Mouse (Mus musculus) liver, embryonic 14.5 days (tissue): ENCODE measurements around the gene Carns1. TPM values are rescaled to one million over a fixed set of nuclear protein-coding genes. Genes with fewer than 3 reads are reported as not detected.
A peak's percentile ranks its signal among the peaks of the same experiment; 100 is the strongest.

Experiments used
- ATAC-seq: fragments of 200-750 bp; cut with Nextera tagmentation; 2 replicates; pipeline ENCODE4 v1.8.0; 2017; ENCODE audit warnings: moderate number of reproducible peaks, mild to moderate bottlenecking, moderate library complexity; ENCODE audit not compliant: insufficient read depth
- DNase-seq, 3 experiments: peaks; one replicate each; pipeline ENCODE4 v3.0.0-alpha.2; 2012 to 2013; ENCODE audit warnings: low read depth in 3 of 3, low spot score in 3 of 3
- H3K27ac ChIP-seq: fragments of 300-500 bp; sonication (generic); 2 replicates; pipeline ENCODE4 v1.5.1; 2014; ENCODE audit warnings: moderate library complexity, mild to moderate bottlenecking, control low read depth, inconsistent platforms
- H3K27me3 ChIP-seq: fragments of 300-500 bp; sonication (generic); 2 replicates; pipeline ENCODE4 v1.6.1; 2014; ENCODE audit warnings: mild to moderate bottlenecking, low read length, moderate library complexity; ENCODE audit not compliant: control insufficient read depth, insufficient read depth
- H3K36me3 ChIP-seq: fragments of 300-500 bp; sonication (generic); replicated peaks from 2 replicates; pipeline ENCODE4 v1.6.1; 2014; ENCODE audit warnings: low read depth; ENCODE audit not compliant: control insufficient read depth, insufficient read depth
- H3K4me1 ChIP-seq, 2 experiments: fragments of 200-500 bp in 1 of 2; fragments of 300-500 bp in 1 of 2; sonication (generic) in 1 of 2; replicated peaks; 2 replicates each; pipeline ENCODE4 v1.6.1; 2012 to 2014; ENCODE audit warnings: antibody characterized with exemption in 1 of 2, inconsistent platforms in 1 of 2, low read length in 1 of 2; ENCODE audit not compliant: control insufficient read depth in 2 of 2, insufficient read depth in 2 of 2
- H3K4me2 ChIP-seq: fragments of 300-500 bp; sonication (generic); 2 replicates; pipeline ENCODE4 v1.6.1; 2014; ENCODE audit warnings: low read depth, mild to moderate bottlenecking, control low read depth, moderate library complexity
- H3K4me3 ChIP-seq, 2 experiments: fragments of 200-500 bp in 1 of 2; fragments of 300-500 bp in 1 of 2; sonication (generic) in 1 of 2; 2 replicates each; pipeline ENCODE4 v1.5.1; 2012 to 2014; ENCODE audit warnings: low read depth in 2 of 2, low read length in 2 of 2, mild to moderate bottlenecking in 2 of 2, control low read depth in 1 of 2, inconsistent platforms in 1 of 2, moderate library complexity in 1 of 2; ENCODE audit not compliant: insufficient read depth in 1 of 2
- H3K9ac ChIP-seq: fragments of 300-500 bp; sonication (generic); replicated peaks from 2 replicates; pipeline ENCODE4 v1.6.1; 2014; ENCODE audit warnings: mild to moderate bottlenecking, control low read depth, moderate library complexity
- H3K9me3 ChIP-seq: fragments of 300-500 bp; sonication (generic); 2 replicates; pipeline ENCODE4 v1.6.1; 2016; ENCODE audit warnings: low read length, mixed read lengths; ENCODE audit not compliant: control insufficient read depth
- CTCF ChIP-seq: IDR thresholded peaks from 2 replicates; pipeline ENCODE4 v1.5.1; 2016; ENCODE audit warnings: antibody characterized with exemption, low read depth, control low read depth
- EP300 ChIP-seq: IDR thresholded peaks from 2 replicates; pipeline ENCODE4 v1.6.1; 2016; ENCODE audit warnings: antibody characterized with exemption, low read depth
- WGBS: fragments of 180-500 bp; shearing (Covaris S2); extraction: QIAGEN DNeasy Blood & Tissue Kit; methylation state at CpG from one replicate; pipeline ENCODE4 v1.1.7; 2014; ENCODE audit not compliant: insufficient replicate concordance; 5-methylcytosine and 5-hydroxymethylcytosine counted together
- polyA plus RNA-seq, 2 experiments: library from polyadenylated mRNA; depleted of rRNA in 1 of 2; stranded (reverse) in 1 of 2; unstranded in 1 of 2; fragments of >200 nt; fragmentation: Nextera tagmentation in 1 of 2; extraction: Ambion mirVana in 1 of 2; gene quantifications; 2 replicates each; pipeline versions ENCODE4 v1.2.1 to v1.2.3; 2012 to 2014

Gene Carns1
- polyA plus RNA-seq, 2 experiments = 0.18 to 0.32 TPM

DNA sequence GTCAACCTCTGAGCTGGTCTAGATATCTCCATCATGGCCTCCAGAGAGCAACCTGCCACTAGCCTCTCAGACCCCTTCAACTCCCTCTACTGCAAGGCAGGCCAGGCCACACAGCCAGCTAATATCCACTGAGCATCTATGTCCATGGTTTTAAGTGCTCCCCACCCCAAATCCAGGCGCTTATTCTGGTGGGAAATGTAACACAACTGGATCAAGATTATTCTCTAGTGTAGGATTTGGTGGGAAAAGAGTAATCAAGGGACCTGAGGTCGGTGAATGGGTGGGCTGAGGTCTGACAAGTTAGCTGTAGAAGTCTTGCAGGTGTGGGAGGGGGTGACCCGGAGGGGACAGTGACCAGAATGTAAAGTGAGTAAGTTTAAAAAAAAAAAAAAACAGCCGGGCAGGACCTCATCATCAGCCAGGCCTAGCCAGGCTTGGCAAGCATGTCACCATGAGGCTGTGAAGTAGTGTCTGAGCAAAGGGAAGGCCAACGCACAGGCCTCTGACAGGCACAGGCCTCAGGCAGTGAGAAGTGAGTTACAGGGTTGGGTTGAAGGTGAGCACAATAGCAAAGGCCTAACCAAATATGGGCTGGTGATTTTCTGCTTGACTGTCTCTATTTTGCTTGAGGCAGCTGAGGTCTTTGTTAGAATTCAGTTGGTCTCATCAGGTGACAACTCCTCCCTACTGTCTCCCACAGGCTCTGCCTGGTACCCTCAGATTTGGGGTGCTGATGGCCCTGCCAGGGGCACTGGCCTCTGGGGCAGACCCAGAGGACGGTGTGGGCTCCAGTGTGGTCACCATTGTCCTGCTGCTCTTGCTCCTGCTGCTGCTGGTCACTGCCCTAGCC is 19.8 kb downstream of the Carns1 start:
- WGBS = 49% methylated on average over 6 of the region's 6 CpGs
- no peak for ATAC-seq
- peaks cover 14% of the 10 kb centered on the region for H3K36me3 ChIP-seq
- peak overlapping the region; percentile 8 for H3K4me2 ChIP-seq
- H3K4me3 ChIP-seq = peak overlapping the region in 1 of 2 experiments; percentile 4; a peak in 1 of 4 replicates
- no peaks in the 10 kb centered on the region; a peak in 2 of 4 replicates for H3K4me1 ChIP-seq
- TF ChIP-seq CTCF (no peak), EP300 (no peak)
- H3K27ac ChIP-seq = no peak overlapping the region
- H3K9ac ChIP-seq = no peak overlapping the region; the same call in 1 of the 2 replicates
- no peak for DNase-seq
- H3K27me3 ChIP-seq = no peaks in the 10 kb centered on the region
- H3K9me3 ChIP-seq = no peaks in the 10 kb centered on the region

DNA sequence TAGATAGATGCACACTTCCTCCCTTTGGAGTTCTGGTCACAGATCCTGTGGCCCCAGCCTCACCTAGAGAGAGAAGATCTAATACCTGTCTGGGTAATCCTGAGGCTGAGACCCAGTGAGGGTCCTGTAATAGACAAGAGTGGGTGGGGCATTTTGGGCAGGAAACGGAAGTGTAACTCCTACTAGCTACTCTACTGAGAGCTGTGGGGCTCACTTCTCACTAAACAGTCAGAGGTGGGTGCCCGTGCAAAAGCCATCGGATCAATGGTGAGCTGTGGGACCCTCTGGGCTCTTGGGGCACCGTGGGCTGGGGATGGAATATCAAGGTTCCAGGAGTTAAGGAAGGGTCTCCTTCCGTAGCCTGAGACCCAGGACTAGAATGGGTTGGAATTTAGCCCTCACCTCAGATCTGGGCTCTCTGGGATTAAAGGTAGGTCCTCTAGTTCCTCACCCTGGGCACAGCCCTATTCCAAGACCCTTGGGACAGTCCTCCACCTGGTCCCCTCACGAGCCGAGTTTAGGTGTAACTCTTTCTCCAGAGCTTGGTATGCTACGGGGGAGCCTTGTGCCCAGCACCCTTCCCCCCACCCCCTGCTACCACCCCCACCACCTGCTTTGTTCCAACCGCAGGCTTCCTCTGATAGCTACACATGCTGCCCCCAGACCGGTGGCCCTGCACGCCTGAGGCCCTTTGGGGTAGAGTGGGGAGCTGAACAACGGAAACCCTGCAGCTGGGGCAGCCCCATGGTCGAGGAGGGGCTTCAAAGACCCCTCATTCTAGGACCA is 20.6 kb downstream of the Carns1 start:
- TF ChIP-seq CTCF = no peak
- 17% methylated on average over 13 of the region's 13 CpGs for WGBS
- H3K36me3 ChIP-seq = peaks cover 14% of the 10 kb centered on the region
- DNase-seq (no peak), ATAC-seq (peak; percentile 34; the same call in 1 of the 2 replicates)
- H3K4me1 ChIP-seq = peaks cover 0 to under 1% of the 10 kb centered on the region in 2 experiments; a peak in 2 of 4 replicates
- H3K9ac ChIP-seq = peak overlapping the region; percentile 27
- no peaks in the 10 kb centered on the region for H3K27me3 ChIP-seq
- H3K27ac ChIP-seq = no peak overlapping the region
- H3K9me3 ChIP-seq = no peaks in the 10 kb centered on the region
- H3K4me3 ChIP-seq = peak overlapping the region; percentile 23 to 31; a peak in 3 of 4 replicates
- peak overlapping the region; percentile 22 for H3K4me2 ChIP-seq

DNA sequence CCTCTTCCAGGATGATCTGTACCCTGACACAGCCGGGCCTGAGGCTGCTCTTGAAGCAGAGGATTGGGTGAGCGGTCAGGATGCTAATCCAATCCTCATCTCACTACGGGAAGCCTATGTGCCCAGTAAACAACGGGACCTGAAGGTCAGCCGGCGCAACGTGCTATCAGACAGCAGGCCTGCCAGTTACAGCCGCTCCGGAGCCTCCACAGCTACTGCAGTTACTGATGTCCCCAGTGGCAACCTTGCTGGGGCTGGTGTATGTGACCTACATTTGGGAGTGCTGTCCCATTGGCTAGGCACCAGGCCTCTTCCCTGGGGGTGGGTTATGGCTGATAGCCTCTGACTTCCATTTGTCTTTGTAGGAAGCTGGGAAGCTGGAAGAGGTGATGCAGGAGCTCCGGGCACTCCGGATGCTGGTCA is 22.0 kb downstream of the Carns1 start, which contains the start of gene Ptprcap:
Gene Ptprcap, plus strand, starts transcription at position 373 of the 423 bp plus-strand sequence.
- H3K4me2 ChIP-seq = no peak within 1 kb of the TSS; the same call in 1 of the 2 replicates
- TF ChIP-seq EP300 = no peak
- 0 out of 2 replicates have a peak, but pooled peaks have one; percentile 1 for TF ChIP-seq CTCF
- DNase-seq (no peak), ATAC-seq (no peak)
- H3K36me3 ChIP-seq = peaks cover 9% of the 10 kb centered on the region
- H3K4me3 ChIP-seq = no peak within 1 kb of the TSS
- H3K9ac ChIP-seq = no peak within 1 kb of the TSS; the same call in 1 of the 2 replicates
- 73% methylated on average over 11 of the region's 11 CpGs for WGBS
- H3K27me3 ChIP-seq = no peaks in the 10 kb centered on the region
- H3K27ac ChIP-seq = no peak within 1 kb of the TSS
- peaks cover 0 to 5% of the 10 kb centered on the region in 2 experiments for H3K4me1 ChIP-seq
- no peaks in the 10 kb centered on the region for H3K9me3 ChIP-seq

DNA sequence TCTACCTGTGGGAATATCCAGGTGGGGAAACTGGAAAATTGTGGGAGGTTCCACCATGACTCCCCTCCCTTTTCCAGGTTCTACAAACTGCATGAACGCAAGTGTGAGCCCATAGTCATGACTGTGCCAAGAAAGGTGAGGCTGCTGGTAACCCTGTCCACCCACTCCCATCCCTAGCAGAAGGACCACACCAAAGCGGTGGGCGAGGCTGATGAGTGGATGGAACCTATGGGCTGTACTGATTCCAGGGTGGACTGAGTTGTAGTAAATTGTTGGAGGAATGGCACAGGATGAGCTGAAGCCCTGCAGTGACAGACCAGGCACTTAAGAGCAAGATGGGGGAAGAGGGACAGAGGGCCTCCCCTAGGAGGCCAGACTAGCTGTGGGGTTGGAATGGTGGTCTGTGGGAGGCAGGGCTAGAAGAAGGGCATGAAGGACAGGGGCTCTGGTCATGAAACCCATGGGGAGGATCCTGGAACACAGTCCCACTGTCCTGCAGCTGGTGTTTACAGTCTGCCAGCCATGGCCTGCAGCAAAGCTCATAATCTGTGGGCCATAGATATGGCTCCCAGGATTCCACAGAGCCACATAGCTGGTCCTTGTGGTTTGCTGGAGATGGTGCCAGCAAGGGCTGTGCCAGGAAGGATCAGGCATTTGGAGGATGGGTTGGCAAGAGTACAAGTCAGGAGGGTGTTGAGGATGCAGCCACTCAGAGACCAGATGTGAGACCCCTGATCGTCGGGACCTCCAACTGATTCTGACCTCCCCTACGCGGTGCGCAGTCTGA is 22.6 kb downstream of the Carns1 start:
- H3K9me3 ChIP-seq = no peaks in the 10 kb centered on the region
- no peak overlapping the region for H3K9ac ChIP-seq
- no peak overlapping the region for H3K27ac ChIP-seq
- ATAC-seq = no peak
- no peak for DNase-seq
- no peak overlapping the region for H3K4me2 ChIP-seq
- H3K27me3 ChIP-seq = no peaks in the 10 kb centered on the region
- 84% methylated on average over 8 of the region's 8 CpGs for WGBS
- no peak overlapping the region for H3K4me3 ChIP-seq
- no peak for TF ChIP-seq EP300
- no peak for TF ChIP-seq CTCF
- 0 out of 2 replicates have a peak, but pooled peaks cover 3% of the 10 kb centered on the region for H3K36me3 ChIP-seq
- peaks cover 4 to 11% of the 10 kb centered on the region in 2 experiments for H3K4me1 ChIP-seq
